Mouse (Mus musculus) frontal cortex, postnatal 36 days (tissue): ENCODE measurements at regions not wholly inside any gene's neighbourhood (a gene's known extent, or its start where the extent isn't known, plus 50 kb on each side); places are given as distances from the start of the nearest gene placed in this dataset.

Source experiments
- DNase-seq, 2 experiments: peaks; one replicate each; pipeline ENCODE4 v3.0.0; 2022; ENCODE audit warnings: low spot score in 2 of 2

DNA sequence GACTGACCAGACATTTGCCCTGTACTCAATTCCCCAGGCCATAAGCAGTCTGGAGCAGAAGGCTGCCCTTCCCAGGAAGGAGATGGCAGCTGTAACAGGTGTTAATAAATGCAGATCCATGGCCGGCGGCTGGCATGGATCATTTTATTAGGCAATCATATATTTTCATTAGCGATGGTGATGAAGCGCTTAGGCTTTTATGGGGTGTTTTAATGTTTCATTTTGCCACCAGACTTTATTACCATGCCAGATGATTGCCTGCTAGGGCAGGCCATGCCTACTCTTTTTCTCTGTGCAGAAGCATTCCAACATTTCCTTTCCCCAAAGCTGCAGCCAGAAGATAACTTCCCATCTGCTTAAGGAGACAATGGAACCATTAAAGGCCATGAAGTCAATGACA lies 596.2 kb downstream of the Gm9195 start:
- DNase-seq = no peak

DNA sequence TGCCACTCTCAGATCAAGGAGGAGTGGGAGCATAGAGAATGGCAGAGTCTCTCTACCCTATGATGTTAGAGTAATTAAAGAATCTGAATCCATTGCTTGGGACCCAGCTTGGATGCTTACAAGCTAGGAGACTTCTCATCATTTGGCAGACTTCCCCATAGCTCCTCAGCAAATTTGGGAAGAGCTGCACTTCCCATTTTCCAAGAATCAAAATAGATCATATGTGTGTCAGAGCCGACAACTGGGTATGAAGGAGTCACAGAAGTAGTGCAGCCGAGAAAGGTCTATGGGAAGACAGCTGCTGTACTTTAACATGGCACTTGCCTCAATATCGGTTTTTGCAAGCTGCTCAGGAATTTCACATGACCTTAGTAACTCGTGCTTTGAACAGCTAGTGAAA lies 596.8 kb downstream of the Gm9195 start:
- DNase-seq = peak in 1 of 2 experiments; percentile 54

DNA sequence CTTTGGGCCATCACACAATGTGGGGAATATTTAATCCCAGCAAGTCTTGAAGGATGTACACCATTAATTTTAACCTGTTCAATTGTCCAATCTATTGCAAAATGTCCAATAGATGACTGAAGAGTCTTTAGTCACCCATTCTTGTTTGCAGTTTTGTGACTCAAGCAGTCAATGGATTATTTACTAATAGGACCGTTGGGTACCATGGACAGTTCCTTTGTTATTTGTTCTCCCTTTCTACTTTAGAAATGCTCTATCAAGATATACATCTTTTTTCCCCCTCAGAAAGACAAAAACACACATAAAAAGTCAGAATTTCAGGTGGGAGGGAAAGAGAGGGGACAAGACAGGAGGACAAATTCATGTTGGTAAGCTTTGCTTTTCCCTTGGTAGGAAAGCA lies 598.3 kb downstream of the Gm9195 start:
- no peak for DNase-seq

DNA sequence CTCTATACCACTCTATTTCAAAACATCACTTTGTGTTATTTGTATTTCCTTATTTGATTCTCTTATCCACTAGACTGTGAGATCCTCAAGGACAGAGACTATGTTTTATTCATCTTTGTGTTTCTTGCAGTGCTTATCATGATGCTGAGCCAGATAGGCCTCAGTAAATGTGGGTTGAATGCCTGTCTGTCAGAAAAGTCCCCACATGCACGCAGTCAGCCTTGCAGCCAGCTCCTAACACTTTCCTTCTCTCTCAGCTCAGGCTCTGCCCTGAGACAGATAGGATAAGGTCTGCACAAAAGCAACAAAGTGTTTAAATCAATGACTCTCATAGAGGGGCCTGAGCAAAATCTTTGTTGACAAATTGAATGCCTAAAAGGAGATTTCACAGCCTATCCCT lies 600.0 kb downstream of the Gm9195 start:
- DNase-seq = no peak

DNA sequence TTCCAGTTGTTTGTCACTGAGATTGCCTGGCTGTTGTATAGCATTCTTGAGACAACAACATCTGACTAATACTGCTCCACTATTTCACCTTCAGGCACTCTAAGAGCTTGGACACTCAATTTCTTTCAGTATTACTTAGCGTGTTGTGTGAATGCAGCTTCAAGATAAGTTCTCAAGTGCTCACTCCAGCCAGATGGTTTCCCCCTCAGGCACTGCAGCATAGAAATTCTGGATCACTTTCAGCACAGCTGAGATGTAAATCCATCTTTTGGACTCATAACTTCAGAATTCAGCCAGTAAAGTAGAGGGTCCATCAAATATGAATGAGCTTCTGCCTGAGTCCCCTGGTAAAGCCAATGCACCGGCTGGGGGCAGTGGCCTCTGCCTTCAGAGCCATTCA lies 608.8 kb downstream of the Gm9195 start:
- DNase-seq = peak in 1 of 2 experiments; percentile 39

DNA sequence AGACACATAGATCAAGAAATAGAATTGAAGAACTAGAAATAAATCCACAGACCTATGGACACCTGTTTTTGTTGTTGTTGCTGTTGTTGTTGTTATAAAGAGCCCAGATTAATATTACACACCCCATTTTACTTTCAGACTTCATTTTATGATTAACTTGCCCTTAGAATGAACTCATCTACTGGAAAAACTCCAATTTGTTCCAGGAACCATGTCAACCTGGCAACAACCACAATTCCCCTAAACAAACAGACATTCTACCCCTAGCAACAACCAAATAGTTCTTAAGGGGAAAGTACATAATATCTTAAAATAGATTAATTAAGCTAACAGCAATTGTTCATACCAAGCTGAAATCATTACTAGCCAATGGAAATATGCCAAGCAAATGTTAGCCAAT lies 646.1 kb downstream of the Gm9195 start:
- DNase-seq = no peak

DNA sequence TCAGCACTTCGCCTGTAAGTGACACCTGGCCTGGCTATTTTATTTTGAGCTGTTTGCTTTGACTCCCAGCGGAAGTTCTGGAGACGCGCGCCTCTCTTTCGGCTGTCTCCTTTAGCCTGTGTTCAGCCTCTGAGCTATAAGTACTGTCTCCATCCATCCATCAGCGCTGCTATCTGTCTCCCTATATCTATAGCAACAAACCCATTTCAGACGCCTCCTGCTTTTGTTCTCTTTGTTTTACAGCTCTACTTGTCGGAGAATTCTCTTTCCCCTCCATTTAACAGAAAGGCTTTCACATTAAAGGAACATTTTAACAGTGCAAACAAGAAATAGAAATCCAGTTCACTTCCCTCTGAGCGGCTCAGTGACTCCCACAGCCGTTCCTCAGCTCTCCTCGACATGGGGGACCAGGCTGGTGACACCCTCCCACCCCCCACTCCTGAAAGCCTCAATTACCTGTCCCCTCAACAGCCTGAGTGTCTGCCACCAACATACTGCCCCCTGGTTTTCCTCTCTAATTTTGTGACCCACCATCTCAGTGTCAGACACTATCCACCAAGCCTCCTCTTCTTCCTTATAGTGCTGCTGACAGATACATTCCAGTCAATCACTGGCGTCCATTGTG lies 682.7 kb downstream of the Gm9195 start:
- no peak for DNase-seq

DNA sequence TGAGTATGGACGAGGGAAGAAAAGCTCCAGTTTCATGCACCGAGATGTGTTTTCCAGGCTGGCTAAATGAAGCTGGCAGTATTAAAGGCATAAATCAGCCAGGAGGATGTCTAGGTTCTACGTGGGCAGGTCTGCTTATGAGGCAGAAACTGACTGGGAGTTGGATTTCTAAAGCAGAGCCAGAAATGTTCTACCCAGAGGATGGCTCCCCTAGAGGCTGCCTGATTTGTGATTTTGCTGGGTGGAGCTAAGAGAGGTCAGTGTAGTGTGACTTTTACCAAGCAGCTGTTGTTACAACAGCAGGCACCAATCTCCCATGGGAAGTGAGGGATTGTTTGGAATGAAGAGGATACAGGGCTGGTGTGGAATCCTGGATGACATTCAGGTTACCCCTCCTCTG lies 686.0 kb downstream of the Gm9195 start:
- peak in 1 of 2 experiments; percentile 30 for DNase-seq

DNA sequence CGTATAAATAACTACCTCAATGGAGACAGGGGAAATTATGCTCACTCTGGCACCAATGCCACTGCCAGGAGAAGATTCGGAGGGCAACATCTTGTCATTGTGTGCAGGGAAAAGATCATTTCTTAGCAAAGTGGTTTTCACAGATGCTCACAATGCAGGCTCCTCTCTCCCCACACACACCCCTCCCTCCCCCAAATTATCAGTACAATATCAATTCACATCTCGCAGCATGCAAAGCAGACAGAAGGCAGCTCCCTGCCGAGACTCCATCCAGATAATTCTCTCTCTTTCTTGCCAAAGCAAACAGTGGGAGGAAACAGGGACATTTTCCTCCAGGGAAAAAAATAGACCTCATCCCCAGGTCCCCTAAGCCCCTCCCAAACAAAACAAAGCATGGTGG lies 691.8 kb downstream of the Gm9195 start:
- peak in 1 of 2 experiments; percentile 10 for DNase-seq

DNA sequence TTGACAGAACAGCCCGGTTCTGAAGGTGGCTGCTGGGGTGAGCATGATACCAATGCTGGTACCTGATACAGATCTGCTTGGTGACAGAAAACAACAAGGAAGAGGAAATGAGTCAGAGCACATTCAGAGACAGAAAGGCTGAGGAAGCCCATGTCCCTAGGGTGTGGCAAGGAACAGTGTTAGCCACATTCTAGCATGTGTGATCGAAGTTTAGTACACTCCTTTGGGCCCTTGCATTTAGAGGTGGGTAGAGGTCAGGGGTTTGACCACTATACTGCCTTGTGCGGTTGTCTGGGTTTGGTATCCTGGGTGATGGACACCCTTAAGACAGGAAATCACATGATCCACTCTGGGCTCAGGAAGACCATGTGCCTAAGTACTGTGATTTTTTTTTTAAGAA lies 695.9 kb downstream of the Gm9195 start:
- DNase-seq = no peak

DNA sequence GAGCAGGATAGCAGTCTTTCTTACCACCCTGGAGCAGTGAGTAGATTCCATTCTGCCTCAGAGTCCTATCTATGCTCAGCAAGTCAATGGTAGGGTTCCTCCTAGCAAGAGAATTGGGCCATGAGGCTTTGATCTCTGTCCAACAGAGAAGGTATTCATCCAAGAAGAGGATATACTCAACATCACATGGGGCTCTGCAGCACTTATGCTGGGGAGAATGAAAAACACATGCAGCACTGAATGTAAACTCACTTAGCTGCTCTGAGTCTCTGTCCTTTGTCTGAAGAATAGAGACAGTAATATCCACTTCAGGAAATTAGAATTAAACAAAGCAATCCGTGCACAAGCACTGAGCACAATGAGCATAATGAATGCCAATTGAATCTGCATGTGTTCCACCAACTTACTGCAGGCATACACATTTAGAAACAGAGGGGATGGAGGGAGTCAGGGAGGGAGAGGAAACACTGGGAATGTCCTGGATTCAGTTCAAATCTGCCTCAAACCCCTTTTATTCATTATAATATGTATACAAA lies 714.6 kb downstream of the Gm9195 start:
- DNase-seq = no peak

DNA sequence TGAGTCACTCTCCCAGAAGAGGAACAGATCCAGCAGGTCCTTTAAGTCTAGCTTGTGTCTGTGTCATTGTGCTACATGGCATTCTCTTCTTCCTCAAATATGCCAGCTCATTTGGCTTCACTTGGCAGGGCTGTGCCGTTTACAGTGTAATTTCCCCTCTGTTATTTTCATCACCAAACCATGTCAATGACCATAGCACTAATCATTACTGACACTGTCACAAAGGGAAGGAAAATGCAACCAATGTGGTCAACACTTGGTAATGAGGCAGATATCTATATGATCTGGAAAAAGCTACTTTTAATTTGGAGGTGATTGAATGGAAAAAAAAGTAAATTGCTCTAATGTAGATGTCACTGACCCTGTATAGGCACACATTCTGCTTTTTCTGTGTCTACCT lies 724.8 kb downstream of the Gm9195 start:
- no peak for DNase-seq

DNA sequence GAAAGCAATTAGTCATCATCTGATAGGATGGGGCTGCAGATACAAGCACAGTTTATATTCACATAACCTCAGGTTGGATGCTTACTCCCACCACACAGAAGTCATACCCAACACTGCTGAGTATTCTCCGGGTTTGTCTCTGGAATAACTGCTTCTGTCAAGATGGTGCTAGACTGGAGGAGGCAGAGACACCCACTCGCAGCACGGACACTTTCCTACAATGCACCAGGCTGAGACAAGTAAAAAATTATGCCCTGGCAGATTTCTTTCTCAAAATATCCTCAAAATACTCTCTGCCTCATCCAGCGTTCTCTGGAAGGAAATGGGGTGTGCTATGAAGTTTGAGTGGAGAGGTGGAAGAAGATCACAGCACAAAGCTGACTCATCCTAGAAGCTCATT lies 763.1 kb downstream of the Gm9195 start:
- peak; percentile 78 to 90 for DNase-seq

DNA sequence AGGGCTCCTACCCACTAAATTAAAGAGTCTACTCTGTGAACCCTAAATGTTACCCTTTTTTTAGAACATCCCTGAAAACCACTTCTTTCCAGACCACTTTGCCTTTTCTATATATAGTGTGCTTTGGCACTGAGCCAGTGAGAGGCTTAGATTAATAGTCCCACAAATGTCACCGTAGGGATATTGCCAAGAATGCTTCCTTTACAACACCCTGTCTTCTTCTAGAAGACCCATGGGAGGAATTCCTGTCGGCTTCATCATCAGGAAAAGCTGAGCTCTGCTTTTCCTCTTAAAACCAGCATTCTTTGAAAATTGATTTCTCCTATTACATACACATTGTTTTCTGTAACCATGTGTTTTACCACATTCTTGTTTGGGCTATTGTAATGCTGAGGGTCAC lies 768.1 kb downstream of the Gm9195 start:
- no peak for DNase-seq

DNA sequence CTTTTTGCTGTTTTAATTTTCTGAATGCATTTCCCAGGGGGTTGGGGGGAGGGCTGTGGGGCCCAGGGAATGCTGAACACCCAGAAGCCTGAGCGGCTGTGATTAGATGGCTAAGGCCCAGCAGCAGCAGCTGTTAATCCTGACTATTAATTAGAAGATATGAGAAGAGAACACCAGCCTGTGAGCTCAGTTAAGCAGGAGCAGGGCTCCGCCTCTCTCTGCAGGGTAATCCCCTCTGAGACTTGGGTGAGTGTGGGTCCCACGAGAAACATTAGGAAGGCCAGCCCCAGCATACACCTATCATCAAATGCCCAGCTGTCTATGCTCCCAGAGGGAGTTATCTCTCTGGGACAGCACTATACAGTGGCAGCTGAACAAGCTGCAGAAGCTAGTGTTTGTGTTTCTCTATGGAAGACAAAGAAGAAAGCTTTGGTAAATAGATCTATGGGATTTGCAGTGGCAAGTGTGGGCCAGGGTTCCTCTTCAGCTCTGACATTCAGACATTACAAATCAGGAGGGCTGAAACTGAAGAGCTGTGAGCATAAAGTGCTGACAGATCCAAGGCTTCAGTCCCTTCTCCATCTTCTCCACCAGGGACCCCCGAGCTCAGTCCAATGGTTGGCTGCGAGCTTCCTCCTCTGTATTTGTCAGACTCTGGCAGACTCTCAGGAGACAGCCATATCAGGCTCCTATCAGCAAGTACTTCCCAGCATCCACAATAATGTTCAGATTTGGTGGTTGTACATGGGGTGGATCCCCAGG lies 781.9 kb downstream of the Gm9195 start:
- DNase-seq = no peak

DNA sequence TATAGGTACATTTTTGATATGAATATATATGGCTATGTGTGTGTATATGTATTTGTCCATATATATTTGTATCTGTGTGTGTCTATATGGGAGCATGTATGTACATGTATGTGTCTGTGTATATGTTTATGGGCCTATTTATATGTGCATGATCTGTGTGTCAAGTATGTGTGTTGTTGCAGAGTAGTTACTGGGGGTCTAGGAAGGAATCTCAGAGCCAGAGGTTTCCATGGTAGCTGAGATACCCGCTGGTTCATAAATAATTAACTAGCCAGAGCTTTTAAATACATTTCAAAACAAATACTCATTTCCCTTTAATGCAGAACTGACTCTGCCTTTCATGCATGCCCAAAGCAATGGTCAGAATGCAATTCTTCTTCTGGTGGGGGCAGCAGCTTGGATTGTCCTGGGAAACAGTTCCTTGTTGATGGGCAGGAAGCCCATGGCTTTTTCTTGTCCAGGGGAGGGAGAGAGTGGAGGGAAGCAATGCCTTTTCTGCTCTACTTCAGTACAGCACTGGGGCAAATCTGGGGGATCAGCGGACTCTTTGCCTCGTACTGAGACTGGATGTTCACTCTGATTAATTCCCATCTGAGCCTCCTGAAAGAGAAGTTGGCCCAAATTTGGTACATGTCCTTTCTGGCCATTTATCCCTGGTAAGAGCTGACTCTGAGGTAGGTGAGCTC lies 798.7 kb downstream of the Gm9195 start:
- no peak for DNase-seq

DNA sequence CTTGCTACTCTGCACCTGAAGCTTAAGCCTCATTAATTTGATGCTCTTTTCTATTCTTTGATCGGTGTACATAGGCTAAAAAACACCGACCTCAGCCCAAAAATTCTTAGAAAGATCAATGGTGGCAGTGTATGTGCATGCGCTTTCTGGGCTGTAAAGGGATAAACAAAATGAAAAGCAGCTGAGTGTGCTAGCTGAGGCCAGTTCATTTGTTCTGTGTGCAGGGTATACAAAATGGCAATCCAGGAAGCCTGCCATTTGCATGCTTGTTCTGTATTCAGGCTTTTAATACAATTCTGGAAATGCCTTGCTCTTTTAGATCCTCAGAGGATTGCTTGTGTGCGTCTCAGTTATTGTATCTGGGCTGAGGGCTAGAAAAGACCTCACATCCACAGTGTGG lies 817.1 kb downstream of the Gm9195 start:
- no peak for DNase-seq

DNA sequence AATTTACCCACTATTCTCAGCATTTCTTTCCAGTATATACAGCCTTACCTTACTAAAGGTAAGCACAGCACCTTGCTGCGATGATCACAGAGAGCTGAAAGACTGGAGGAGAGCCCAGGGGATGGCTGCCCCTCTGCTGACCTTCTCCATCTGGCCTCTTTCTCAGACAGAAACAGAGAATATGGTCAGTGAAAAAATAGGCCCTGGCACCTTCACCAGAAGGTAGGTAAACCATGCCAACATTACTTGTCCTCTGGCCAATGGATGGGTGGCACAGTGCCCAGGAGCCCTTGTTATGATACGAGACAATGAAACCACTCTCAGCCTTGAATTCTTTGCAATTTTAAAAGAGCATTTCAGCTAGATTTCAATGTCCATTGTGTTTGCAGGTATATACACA lies 817.8 kb downstream of the Gm9195 start:
- DNase-seq = peak; percentile 5 to 15

DNA sequence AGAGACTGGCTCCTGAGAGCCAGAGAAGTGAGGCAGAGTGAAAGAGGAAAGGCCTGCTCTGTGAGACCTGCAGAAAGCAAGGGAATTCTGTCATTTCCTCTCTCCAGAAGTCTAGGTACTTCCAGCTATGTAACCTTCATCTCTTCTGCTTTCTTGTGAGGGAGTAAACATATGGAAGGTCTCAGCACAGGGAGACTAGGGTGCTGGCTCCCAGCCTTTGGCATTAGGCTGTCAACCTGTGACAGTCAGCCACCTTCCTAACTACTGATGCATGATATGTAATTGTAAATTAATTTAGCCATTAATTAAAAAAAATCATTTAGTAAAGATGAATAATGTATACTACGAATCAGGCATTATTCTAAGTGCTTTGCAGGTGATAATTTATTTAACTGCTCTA lies 819.2 kb downstream of the Gm9195 start:
- no peak for DNase-seq

DNA sequence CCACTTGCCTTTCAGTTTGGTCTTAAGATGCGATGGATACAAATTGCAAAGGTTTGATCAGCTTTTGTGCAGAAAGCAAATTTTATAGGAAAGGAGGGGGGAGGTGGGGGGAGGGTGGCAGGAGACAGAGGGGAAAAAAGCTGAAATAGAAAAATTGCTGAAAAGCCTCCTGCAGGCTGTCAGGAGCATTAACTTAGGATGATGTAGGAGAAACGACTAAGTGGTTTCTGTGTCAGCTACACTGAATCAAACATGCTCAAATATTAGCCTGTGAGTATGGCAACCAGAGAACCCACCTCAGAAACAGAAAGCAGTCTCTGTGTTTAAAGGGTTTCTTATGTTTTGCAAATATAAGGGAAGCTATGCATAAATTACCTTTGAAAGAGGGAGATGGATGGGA lies 819.6 kb downstream of the Gm9195 start:
- no peak for DNase-seq

DNA sequence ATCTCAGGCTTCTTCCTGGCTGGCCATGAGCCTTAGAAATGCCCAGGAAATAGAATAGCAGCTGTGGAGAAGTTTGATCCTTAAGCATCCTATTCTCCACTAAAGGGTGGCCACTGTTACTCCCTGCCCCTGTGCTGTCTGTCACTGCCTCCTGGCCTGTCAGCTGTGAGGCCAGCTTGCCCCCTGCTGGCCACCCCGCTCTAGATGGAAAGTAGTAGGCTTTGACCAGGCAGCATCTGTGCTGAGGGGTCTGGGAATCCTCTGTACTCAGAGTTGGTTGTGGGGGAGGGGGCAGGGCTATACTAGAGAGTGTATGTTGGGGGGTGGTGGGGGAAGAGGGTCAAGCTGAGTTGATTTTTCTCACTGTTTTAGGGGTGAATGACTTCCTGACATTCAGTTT lies 821.2 kb downstream of the Gm9195 start:
- DNase-seq = peak; percentile 11 to 34

DNA sequence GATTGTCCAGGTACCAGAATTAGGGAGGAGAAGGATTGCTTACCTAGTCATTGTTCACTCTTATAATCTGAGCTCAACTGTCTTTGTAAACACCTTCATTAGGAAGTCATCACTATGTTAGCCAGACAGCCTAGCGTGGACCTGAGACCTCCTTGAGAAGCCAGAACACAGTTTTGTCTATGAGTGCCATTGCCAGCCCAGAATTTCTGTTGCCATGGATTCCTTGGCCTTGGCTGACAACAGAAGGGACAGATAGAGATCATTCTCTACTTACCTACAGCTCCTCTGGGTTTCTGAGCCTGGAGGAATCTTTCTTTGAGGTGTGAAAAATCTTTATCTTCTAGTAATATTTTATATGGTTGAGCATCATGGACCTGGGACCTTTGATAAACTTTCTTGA lies 825.0 kb downstream of the Gm9195 start:
- no peak for DNase-seq

DNA sequence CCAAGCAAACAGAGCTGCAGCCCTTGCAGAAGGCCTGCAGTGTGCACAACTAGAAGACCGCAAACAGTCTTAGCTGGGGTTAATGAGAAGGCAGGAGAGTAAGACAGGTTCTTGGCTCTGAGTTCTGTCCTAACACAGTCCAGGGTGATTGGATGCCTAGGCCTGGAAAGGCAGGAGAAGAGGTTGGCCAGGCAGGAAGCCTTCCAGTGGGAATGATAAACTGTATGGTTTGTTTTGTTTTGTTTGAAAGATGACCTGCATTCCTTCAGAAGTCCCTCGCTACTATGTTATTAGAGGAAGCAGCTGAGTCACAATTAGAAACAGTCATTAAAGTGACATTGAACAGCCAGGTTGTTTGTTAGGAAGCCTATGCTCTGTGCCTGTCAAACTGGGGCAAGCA lies 831.5 kb downstream of the Gm9195 start:
- DNase-seq = no peak
